Mouse (Mus musculus) CD4-positive, CD25-positive, alpha-beta regulatory T cell, adult 2 months (primary cell): ENCODE data around the gene Pde4b.
A peak's percentile ranks its signal among the peaks of the same experiment; 100 is the strongest.
"Not testable (repeated sequence)": the region's sequence is repeated elsewhere in the genome, so short reads cannot be mapped to it uniquely, and the experiment has no call there.

Experiments used
- DNase-seq: peaks from one replicate; pipeline ENCODE4 v3.0.0-alpha.2; 2012; ENCODE audit warnings: low read depth, low spot score

Pde4b gene

GRCm38 (mm10) chr4:102478860-102479259 lies 391.5 kb downstream of the Pde4b start:
- DNase-seq, result no peak

- DNase-seq, result no peak
Observed at GRCm38 (mm10) chr4:102480830-102481484, 393.6 kb downstream of the Pde4b start.

GRCm38 (mm10) chr4:102483354-102484018 lies 396.1 kb downstream of the Pde4b start:
- DNase-seq, result no peak

DNA sequence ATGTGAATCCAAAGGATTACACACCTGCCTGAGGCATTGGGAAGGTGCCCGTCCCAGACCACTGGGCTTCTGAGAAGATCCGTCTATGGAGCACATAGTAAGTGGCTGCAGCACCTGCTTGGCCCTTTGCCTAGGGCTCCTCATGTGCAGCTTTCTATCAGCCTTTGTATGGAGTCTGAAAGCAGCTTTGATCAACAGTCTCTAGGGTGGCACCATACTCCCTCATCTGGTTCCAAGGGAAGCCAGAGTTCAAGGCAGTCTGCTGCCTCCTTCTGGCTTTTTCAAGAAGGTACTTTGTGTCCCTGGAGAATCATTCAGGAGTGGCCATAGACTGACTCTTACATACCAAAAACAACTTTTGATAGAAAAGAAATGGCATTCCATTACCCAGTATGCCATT lies 397.4 kb downstream of the Pde4b start:
- no peak for DNase-seq

- DNase-seq, result peak; percentile 55
Observed at GRCm38 (mm10) chr4:102486134-102486920, 399.0 kb downstream of the Pde4b start.

DNA sequence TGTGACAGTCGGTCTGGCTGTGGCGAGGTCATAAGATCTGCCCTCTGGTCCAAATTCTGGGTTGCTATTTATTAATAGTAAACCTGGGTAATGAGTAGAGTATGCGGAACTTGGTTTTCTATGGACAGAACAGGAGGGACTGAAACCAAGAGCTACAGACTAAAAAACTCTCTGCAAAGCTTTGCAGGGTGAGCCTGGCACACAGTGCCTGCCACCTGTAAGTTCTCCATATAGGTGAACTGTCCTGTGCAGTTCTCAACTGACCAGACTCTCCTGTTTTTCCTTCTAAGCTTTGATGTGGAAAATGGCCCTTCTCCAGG lies 399.5 kb downstream of the Pde4b start:
- DNase-seq, result no peak

DNA sequence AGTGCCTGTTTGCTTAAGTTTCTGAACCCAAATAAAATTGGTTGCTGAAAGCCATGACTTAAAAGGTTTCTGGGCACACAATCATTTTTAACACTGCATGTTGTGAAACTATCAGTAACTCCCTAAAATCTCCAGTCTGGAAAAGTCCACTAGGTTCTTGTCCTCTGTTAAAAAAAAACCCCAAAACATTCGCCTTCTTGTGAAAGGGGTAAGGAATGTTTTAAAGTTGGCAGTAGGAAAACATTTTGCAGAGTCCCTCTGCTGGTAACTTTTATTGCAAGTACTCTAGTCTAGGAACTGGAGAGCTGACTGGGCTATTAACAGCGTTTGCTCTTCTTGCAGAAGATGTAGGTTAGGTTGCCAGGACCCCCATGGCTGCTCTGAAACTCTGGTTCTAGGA lies 400.7 kb downstream of the Pde4b start:
- DNase-seq, result no peak

- DNase-seq, result no peak
Observed at GRCm38 (mm10) chr4:102491468-102492123, 404.3 kb downstream of the Pde4b start.

- DNase-seq, result no peak
Observed at GRCm38 (mm10) chr4:102492911-102493310, 405.6 kb downstream of the Pde4b start.

GRCm38 (mm10) chr4:102493342-102494128 lies 406.2 kb downstream of the Pde4b start:
- DNase-seq, result peak; percentile 78

DNA sequence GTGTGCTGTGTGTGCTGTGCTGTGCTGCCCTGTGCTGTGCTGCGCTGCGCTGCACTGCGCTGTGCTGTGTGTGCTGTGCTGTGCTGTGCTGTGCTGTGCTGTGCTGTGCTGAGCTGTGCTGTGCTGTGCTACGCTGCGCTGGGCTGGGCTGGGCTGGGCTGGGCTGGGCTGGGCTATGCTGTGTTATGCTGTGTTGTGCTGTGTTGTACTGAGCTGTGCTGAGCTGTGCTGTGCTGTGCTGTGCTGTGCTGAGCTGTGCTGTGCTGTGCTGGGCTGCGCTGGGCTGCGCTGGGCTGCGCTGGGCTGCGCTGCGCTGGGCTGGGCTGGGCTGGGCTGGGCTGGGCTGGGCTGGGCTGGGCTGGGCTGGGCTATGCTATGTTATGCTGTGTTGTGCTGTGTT lies 406.9 kb downstream of the Pde4b start:
- not testable (repeated sequence) for DNase-seq

GRCm38 (mm10) chr4:102495001-102495400 lies 407.7 kb downstream of the Pde4b start:
- no peak for DNase-seq

- no peak for DNase-seq
Observed at GRCm38 (mm10) chr4:102495474-102495873, 408.1 kb downstream of the Pde4b start.

DNA sequence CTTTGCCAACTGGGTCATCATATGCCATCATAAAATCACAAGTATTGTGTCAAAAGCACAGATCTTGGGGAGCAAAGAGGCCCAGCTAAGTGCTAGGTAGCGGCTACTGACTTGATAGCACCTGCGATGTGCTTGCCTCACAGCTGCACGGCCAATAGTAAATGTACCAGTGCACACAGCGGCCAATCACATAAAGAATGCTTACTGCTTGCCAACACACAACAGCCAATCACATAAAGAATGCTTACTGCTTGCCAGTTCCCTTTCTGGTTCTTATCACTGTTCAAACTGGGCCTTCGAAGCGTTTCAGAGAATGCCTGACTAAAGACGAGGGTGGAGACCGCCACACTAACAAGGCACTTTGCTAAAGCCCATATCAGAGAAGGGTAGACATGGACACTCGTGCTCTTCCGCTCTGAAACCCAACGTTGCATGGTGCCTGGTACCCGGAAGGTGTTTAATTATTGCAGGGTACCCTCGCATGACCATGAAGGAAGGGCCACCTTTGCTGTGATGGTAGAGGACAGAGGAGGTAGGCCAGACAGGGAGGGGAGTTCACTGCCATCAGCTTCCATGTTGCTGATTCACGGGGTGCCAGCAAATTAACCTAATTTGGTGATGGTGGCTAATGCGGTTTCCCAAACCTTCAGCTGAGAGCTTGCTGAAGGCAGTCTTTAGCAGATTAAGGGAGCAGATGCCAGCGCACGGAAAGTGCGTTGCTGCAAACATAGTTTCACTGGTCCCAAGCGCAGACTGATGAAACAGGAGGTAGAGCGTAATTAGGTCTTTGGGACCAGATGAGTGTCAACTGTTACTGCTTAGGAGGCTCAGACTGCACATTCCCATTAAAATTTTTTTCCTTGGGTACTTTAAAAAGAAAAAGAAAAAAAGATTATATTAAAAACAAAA lies 409.2 kb downstream of the Pde4b start:
- DNase-seq, result no peak

- DNase-seq, result no peak
Observed at GRCm38 (mm10) chr4:102497221-102497620, 409.9 kb downstream of the Pde4b start.

- no peak for DNase-seq
Observed at GRCm38 (mm10) chr4:102498169-102498919, 411.0 kb downstream of the Pde4b start.

GRCm38 (mm10) chr4:102498920-102499316 lies 411.6 kb downstream of the Pde4b start:
- DNase-seq, result no peak

GRCm38 (mm10) chr4:102505714-102506113 lies 418.4 kb downstream of the Pde4b start:
- DNase-seq, result no peak

- DNase-seq, result peak; percentile 90
Observed at GRCm38 (mm10) chr4:102506376-102507280, 419.3 kb downstream of the Pde4b start.
